Mouse (Mus musculus) small intestine, adult 2 months (tissue): ENCODE results near the gene Syt2. TPM values are rescaled to one million over a fixed set of nuclear protein-coding genes. Genes with fewer than 3 reads are reported as not detected.
A peak's percentile ranks its signal among the peaks of the same experiment; 100 is the strongest.

ENCODE experiments used
- H3K27ac ChIP-seq: fragments of 200-500 bp; 2 replicates; pipeline ENCODE4 v1.5.1; 2012; ENCODE audit warnings: low read depth, low read length, control low read depth, inconsistent platforms; ENCODE audit not compliant: insufficient read depth
- H3K27me3 ChIP-seq: fragments of 200-500 bp; 2 replicates; pipeline ENCODE4 v1.6.1; 2012; ENCODE audit warnings: mild to moderate bottlenecking, moderate library complexity, low read length, inconsistent platforms; ENCODE audit not compliant: control insufficient read depth, insufficient read depth
- H3K36me3 ChIP-seq: fragments of 200-500 bp; 2 replicates; pipeline ENCODE4 v1.6.1; 2012; ENCODE audit warnings: mild to moderate bottlenecking, low read length, control low read depth, inconsistent platforms; ENCODE audit not compliant: control insufficient read depth, insufficient read depth
- H3K4me1 ChIP-seq: fragments of 200-500 bp; 2 replicates; pipeline ENCODE4 v1.6.1; 2012; ENCODE audit warnings: low read length, inconsistent platforms, mixed read lengths; ENCODE audit not compliant: control insufficient read depth, insufficient read depth, insufficient read length
- H3K4me3 ChIP-seq: fragments of 200-500 bp; 2 replicates; pipeline ENCODE4 v1.5.1; 2012; ENCODE audit warnings: low read depth, mild to moderate bottlenecking, control low read depth, inconsistent platforms, low read length, moderate library complexity
- CTCF ChIP-seq: fragments of 200-500 bp; IDR thresholded peaks from 2 replicates; pipeline ENCODE4 v1.5.1; 2012; ENCODE audit warnings: low read depth, mild to moderate bottlenecking, control low read depth, inconsistent platforms, low read length, moderate library complexity, mixed read lengths; ENCODE audit not compliant: insufficient replicate concordance, insufficient read length; ENCODE audit errors: extremely low read depth
- POLR2A ChIP-seq: fragments of 200-500 bp; IDR thresholded peaks from 2 replicates; pipeline ENCODE4 v1.6.1; 2012; ENCODE audit warnings: low read depth, mild to moderate bottlenecking, control low read depth, inconsistent platforms, low read length, moderate library complexity
- WGBS: fragments of 180-500 bp; shearing (Covaris S2); methylation state at CpG from one replicate; pipeline ENCODE4 v1.1.7; 2018; 5-methylcytosine and 5-hydroxymethylcytosine counted together
- polyA plus RNA-seq: library from polyadenylated mRNA; depleted of rRNA; stranded (reverse); fragments of >200 nt; gene quantifications from 2 replicates; pipeline ENCODE4 v1.2.3, GENCODE M21; 2012

The Syt2 gene
- polyA plus RNA-seq, 1 experiment = 1.2 TPM

- WGBS = 69% methylated on average over 13 of the region's 13 CpGs
- Histone ChIP-seq H3K27me3 (no peaks in the 10 kb centered on the region), H3K4me1 (peaks cover 2% of the 10 kb centered on the region), H3K36me3 (no peaks in the 10 kb centered on the region), H3K4me3 (no peak overlapping the region), H3K27ac (peak overlapping the region; percentile 54)
- TF ChIP-seq POLR2A (no peak), CTCF (no peak)
Observed at GRCm38 (mm10) chr1:134753751-134754630, 107.5 kb downstream of the Syt2 start.

GRCm38 (mm10) chr1:134754818-134755217 is 108.3 kb downstream of the Syt2 start:
- 69% methylated on average over 10 of the region's 10 CpGs for WGBS
- Histone ChIP-seq H3K27ac (peak overlapping the region; percentile 14; the same call in 1 of the 2 replicates), H3K4me3 (no peak overlapping the region), H3K4me1 (peaks cover 2% of the 10 kb centered on the region), H3K27me3 (no peaks in the 10 kb centered on the region), H3K36me3 (no peaks in the 10 kb centered on the region)
- no peak for TF ChIP-seq POLR2A
- TF ChIP-seq CTCF = no peak

GRCm38 (mm10) chr1:134755548-134756189 is 109.2 kb downstream of the Syt2 start:
- TF ChIP-seq POLR2A = no peak
- no peak for TF ChIP-seq CTCF
- no peaks in the 10 kb centered on the region for H3K27me3 ChIP-seq
- no peak overlapping the region for H3K4me3 ChIP-seq
- H3K4me1 ChIP-seq = peaks cover 2% of the 10 kb centered on the region
- 75% methylated on average over 13 of the region's 13 CpGs for WGBS
- H3K36me3 ChIP-seq = peaks cover 3% of the 10 kb centered on the region; the same call in 1 of the 2 replicates
- H3K27ac ChIP-seq = peak overlapping the region; percentile 14

GRCm38 (mm10) chr1:134756190-134756873 is 109.9 kb downstream of the Syt2 start:
- 79% methylated on average over 10 of the region's 10 CpGs for WGBS
- Histone ChIP-seq H3K4me3 (no peak overlapping the region), H3K4me1 (peaks cover 2% of the 10 kb centered on the region), H3K27me3 (no peaks in the 10 kb centered on the region), H3K27ac (peak overlapping the region; percentile 13; the same call in 1 of the 2 replicates), H3K36me3 (peaks cover 3% of the 10 kb centered on the region; the same call in 1 of the 2 replicates)
- TF ChIP-seq POLR2A (no peak), CTCF (no peak)

GRCm38 (mm10) chr1:134757230-134757629 is 110.8 kb downstream of the Syt2 start:
- H3K4me3 ChIP-seq = no peak overlapping the region
- peaks cover 2% of the 10 kb centered on the region for H3K4me1 ChIP-seq
- H3K36me3 ChIP-seq = peaks cover 3% of the 10 kb centered on the region; the same call in 1 of the 2 replicates
- WGBS = 74% methylated on average over 3 of the region's 3 CpGs
- TF ChIP-seq CTCF = no peak
- no peak for TF ChIP-seq POLR2A
- no peak overlapping the region for H3K27ac ChIP-seq
- H3K27me3 ChIP-seq = no peaks in the 10 kb centered on the region

GRCm38 (mm10) chr1:134759133-134759532 is 112.7 kb downstream of the Syt2 start:
- H3K36me3 ChIP-seq = peaks cover 3% of the 10 kb centered on the region; the same call in 1 of the 2 replicates
- 77% methylated on average over 6 of the region's 6 CpGs for WGBS
- no peaks in the 10 kb centered on the region for H3K4me1 ChIP-seq
- no peak overlapping the region; the same call in 1 of the 2 replicates for H3K27ac ChIP-seq
- H3K27me3 ChIP-seq = no peaks in the 10 kb centered on the region
- no peak overlapping the region for H3K4me3 ChIP-seq
- TF ChIP-seq POLR2A (no peak), CTCF (no peak)

- Histone ChIP-seq H3K4me1 (no peaks in the 10 kb centered on the region), H3K36me3 (peaks cover 3% of the 10 kb centered on the region; the same call in 1 of the 2 replicates), H3K4me3 (no peak overlapping the region), H3K27ac (no peak overlapping the region), H3K27me3 (no peaks in the 10 kb centered on the region)
- TF ChIP-seq CTCF (no peak), POLR2A (no peak)
- WGBS = 81% methylated on average over 5 of the region's 5 CpGs
Observed at GRCm38 (mm10) chr1:134760642-134761041, 114.2 kb downstream of the Syt2 start.
